Mouse (Mus musculus): ENCODE measurements around the gene Gdf3. TPM values are rescaled to one million over a fixed set of nuclear protein-coding genes. Genes with fewer than 3 reads are reported as not detected.

Gene Gdf3
- polyA plus RNA-seq, 1 experiment from 2014 or later, result not detected

DNA sequence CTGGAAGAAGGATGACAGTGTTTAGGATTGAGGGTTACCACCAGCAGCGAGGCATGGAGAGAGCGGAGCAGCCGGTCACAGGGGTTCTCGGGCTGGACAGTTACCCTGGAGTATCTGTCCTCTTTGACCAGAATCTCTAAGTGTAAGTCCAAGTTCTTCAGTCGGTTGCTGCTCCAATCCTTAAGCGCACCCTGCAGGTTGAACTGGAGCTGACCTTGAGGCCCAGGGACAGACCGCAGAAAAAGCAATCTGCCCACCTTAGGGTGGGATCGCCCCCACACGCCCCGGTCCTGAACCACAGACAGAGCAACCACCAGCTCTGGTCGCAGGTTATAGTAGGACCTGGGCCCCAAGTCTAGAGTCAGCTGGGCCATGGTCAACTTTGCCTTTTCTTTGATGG is 3.2 kb downstream of the Gdf3 start:
- Histone ChIP-seq H3K4me3 (ENCODE audit: low read depth, low read length) (no peak overlapping the region), H3K36me3 (ENCODE audit: insufficient read depth) (no peaks in the 10 kb centered on the region), H3K4me1 (ENCODE audit: insufficient read depth) (no peaks in the 10 kb centered on the region), H3K9ac (no peak overlapping the region), H3K27ac (ENCODE audit: low read depth) (no peak overlapping the region), H3K9me3 (ENCODE audit: low read depth, low read length) (no peaks in the 10 kb centered on the region), H3K27me3 (ENCODE audit: insufficient read depth, low read length) (peaks cover 3% of the 10 kb centered on the region; the same call in 1 of the 2 replicates), H3K4me2 (no peak overlapping the region)
- ATAC-seq (ENCODE audit: insufficient read depth) (no peak), DNase-seq (no peak)
- no peak for TF ChIP-seq CTCF (IDR thresholded peaks at IDR 0.05; ENCODE audit: low read depth)
- 88% methylated on average over 11 of the region's 11 CpGs for WGBS

DNA sequence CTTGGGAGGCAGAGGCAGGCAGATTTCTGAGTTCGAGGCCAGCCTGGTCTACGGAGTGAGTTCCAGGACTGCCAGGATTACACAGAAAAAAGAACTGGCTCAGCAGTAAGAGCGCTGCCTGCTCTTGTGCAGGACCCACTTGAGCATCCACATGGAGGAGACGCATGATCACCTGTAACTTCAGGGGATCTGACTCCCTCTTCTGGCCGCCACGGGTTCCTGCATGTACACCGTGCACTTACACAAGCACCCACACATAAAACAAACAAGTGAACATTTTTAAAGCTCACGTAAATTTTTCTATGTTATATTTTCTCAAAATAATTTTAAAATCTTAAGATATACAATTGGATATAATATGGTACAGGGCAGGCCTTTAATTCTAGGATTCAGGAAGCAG is 4.4 kb downstream of the Gdf3 start:
- H3K4me3 ChIP-seq (ENCODE audit: low read depth, low read length), result no peak overlapping the region
- no peak for DNase-seq
- no peak for ATAC-seq (ENCODE audit: insufficient read depth)
- peaks cover 3% of the 10 kb centered on the region; the same call in 1 of the 2 replicates for H3K27me3 ChIP-seq (ENCODE audit: insufficient read depth, low read length)
- no peaks in the 10 kb centered on the region for H3K4me1 ChIP-seq (ENCODE audit: insufficient read depth)
- H3K9ac ChIP-seq, result no peak overlapping the region
- no peak overlapping the region for H3K4me2 ChIP-seq
- WGBS, result 88% methylated on average over 8 of the region's 8 CpGs
- no peaks in the 10 kb centered on the region for H3K9me3 ChIP-seq (ENCODE audit: low read depth, low read length)
- H3K36me3 ChIP-seq (ENCODE audit: insufficient read depth), result no peaks in the 10 kb centered on the region
- no peak overlapping the region for H3K27ac ChIP-seq (ENCODE audit: low read depth)
- peak; percentile 12; the same call in 1 of the 2 replicates for TF ChIP-seq CTCF (IDR thresholded peaks at IDR 0.05; ENCODE audit: low read depth)

DNA sequence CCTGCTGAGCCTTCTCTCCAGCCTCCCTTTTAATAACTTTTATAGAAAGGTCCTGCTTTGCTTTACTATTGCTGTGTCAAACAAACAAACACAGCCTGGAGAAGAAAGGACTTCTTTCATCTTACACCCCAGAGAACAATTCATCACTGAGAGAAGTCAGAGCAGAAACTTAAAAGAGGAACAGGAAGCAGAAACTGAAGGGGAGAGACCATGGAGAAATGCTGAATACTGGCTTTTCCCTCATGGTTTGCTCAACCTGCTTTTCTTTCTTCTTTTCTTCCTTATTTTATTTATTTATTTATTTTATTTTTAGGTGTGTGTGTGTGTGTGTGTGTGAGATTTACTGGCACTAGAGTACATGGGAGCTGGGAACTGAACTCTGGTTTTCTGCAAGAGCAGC is 5.6 kb downstream of the Gdf3 start:
- H3K9ac ChIP-seq, result no peak overlapping the region
- no peak overlapping the region for H3K27ac ChIP-seq (ENCODE audit: low read depth)
- TF ChIP-seq CTCF (IDR thresholded peaks at IDR 0.05; ENCODE audit: low read depth), result no peak
- no peak overlapping the region for H3K4me3 ChIP-seq (ENCODE audit: low read depth, low read length)
- no peak overlapping the region for H3K4me2 ChIP-seq
- peaks cover 2% of the 10 kb centered on the region; the same call in 1 of the 2 replicates for H3K27me3 ChIP-seq (ENCODE audit: insufficient read depth, low read length)
- H3K9me3 ChIP-seq (ENCODE audit: low read depth, low read length), result no peaks in the 10 kb centered on the region
- H3K36me3 ChIP-seq (ENCODE audit: insufficient read depth), result no peaks in the 10 kb centered on the region
- ATAC-seq (ENCODE audit: insufficient read depth), result no peak
- DNase-seq, result no peak
- H3K4me1 ChIP-seq (ENCODE audit: insufficient read depth), result no peaks in the 10 kb centered on the region

DNA sequence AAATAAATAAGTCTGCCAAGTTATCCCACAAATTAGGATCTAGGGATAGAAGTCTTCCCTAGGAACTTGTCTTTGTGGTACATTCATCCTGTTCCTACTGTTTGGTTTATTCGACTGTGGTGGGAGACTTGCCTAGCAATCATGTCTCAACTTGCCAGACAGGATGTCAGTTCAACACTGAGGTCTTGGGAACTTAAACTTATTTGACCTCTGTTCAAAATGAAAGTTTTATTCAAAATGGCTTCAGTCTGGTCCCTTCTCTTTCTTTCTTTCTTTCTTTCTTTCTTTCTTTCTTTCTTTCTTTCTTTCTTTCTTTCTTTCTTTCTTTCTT is 6.9 kb downstream of the Gdf3 start:
- Histone ChIP-seq H3K27me3 (ENCODE audit: insufficient read depth, low read length) (no peaks in the 10 kb centered on the region), H3K36me3 (ENCODE audit: insufficient read depth) (no peaks in the 10 kb centered on the region), H3K27ac (ENCODE audit: low read depth) (peak overlapping the region; percentile 73; the same call in 1 of the 2 replicates), H3K9me3 (ENCODE audit: low read depth, low read length) (no peaks in the 10 kb centered on the region), H3K4me2 (peak overlapping the region; percentile 70), H3K9ac (peak overlapping the region; percentile 62; the same call in 1 of the 2 replicates), H3K4me3 (ENCODE audit: low read depth, low read length) (peak overlapping the region; percentile 48), H3K4me1 (ENCODE audit: insufficient read depth) (no peaks in the 10 kb centered on the region)
- no peak for TF ChIP-seq CTCF (IDR thresholded peaks at IDR 0.05; ENCODE audit: low read depth)
- 0 out of 2 replicates have a peak, but pooled peaks have one; percentile 5 for ATAC-seq (ENCODE audit: insufficient read depth)
- DNase-seq, result no peak
- WGBS, result 16% methylated on average over 1 of the region's 1 CpGs

DNA sequence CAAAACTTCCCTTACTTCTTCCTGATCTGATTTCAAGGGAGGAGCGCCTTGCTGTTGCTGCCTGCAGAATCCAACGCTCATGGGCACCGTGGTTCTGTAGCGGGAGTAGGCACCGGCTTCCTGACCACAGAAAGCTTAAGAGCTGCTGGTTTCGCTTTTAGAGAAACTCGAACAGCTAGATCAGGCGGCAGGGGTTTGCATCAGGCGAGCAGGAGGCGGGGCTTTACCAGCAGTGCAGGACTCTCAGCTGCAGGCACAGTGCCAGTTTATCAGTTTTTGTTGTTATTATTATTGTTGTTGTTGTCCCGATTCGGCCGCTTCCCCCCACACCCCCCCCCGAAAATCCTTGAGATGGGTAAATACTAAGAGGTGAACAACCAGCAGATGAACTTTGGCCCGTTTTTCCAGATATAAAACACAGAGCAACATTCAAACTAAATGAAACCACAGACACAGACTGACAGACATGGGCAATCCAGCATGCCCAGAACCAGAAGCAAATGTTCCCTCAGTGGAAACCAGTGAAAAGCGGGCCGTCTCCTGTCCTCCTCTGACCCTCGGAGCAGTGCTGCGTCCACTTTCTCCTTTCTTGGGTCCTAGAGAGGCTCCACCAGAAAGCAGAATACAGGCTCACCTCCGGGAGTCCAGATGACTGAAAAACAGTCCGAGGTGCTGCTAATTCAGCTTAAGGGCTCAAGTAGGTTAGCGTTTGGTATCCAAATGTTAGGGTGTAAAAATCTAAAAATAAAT is 7.5 kb downstream of the Gdf3 start, which contains the start of gene Apobec1:
Apobec1 (minus strand) TSS at position 203 of the 750 bp plus-strand sequence.
- H3K27ac ChIP-seq (ENCODE audit: low read depth), result peak within 1 kb of the TSS; percentile 73; the same call in 1 of the 2 replicates
- WGBS, result 3% methylated on average over 22 of the region's 22 CpGs
- DNase-seq (peak; percentile 89), ATAC-seq (ENCODE audit: insufficient read depth) (peak; percentile 92)
- no peaks in the 10 kb centered on the region for H3K4me1 ChIP-seq (ENCODE audit: insufficient read depth)
- H3K9me3 ChIP-seq (ENCODE audit: low read depth, low read length), result no peaks in the 10 kb centered on the region
- no peaks in the 10 kb centered on the region for H3K36me3 ChIP-seq (ENCODE audit: insufficient read depth)
- H3K27me3 ChIP-seq (ENCODE audit: insufficient read depth, low read length), result no peaks in the 10 kb centered on the region
- peak within 1 kb of the TSS; percentile 70 for H3K4me2 ChIP-seq
- H3K4me3 ChIP-seq (ENCODE audit: low read depth, low read length), result peak within 1 kb of the TSS; percentile 48
- H3K9ac ChIP-seq, result peak within 1 kb of the TSS; percentile 62
- TF ChIP-seq CTCF (IDR thresholded peaks at IDR 0.05; ENCODE audit: low read depth), result no peak

DNA sequence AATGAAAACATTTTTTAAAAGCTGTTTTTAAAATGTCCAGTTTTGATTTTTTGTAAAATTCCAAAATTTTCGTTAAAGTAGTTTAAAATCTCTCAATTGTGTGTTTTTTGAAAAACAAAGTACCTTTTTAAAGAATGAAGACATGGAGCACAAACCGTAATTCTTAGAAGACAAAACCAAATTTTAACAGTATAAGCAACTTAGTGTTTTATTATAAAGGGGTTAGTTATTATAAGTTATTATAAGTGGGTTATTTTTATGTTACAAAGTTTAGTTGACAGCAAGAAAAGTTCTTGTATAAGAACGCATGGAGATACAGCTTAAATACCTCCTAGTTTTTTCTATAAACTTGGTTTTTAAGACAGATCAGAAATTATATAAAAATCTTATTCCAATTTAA is 8.3 kb downstream of the Gdf3 start:
- no peaks in the 10 kb centered on the region for H3K9me3 ChIP-seq (ENCODE audit: low read depth, low read length)
- no peak for DNase-seq
- TF ChIP-seq CTCF (IDR thresholded peaks at IDR 0.05; ENCODE audit: low read depth), result no peak
- H3K27ac ChIP-seq (ENCODE audit: low read depth), result no peak overlapping the region
- no peaks in the 10 kb centered on the region for H3K27me3 ChIP-seq (ENCODE audit: insufficient read depth, low read length)
- H3K4me3 ChIP-seq (ENCODE audit: low read depth, low read length), result peak overlapping the region; percentile 48
- no peaks in the 10 kb centered on the region for H3K36me3 ChIP-seq (ENCODE audit: insufficient read depth)
- WGBS, result 81% methylated on average over 3 of the region's 3 CpGs
- ATAC-seq (ENCODE audit: insufficient read depth), result no peak
- no peaks in the 10 kb centered on the region for H3K4me1 ChIP-seq (ENCODE audit: insufficient read depth)
- H3K4me2 ChIP-seq, result peak overlapping the region; percentile 70
- H3K9ac ChIP-seq, result peak overlapping the region; percentile 62; the same call in 1 of the 2 replicates

DNA sequence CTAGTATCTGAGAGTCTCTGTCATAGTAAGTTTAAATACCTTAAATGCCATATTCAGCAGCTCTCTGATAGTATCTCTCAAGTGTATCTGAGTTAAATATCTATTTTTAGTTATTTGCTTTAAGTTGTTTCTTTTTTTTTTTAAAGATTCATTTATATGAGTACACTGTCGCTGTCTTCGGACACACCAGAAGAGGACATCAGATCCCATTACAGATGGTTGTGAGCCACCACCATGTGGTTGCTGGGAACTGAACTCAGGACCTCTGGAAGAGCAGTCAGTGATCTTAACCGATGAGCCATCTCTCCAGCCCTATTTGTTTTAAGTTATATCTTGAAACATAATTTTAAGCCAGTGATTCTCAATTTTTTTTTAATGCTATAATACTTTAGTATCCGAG is 8.9 kb downstream of the Gdf3 start:
- H3K27ac ChIP-seq (ENCODE audit: low read depth), result no peak overlapping the region
- ATAC-seq (ENCODE audit: insufficient read depth) (no peak), DNase-seq (no peak)
- TF ChIP-seq CTCF (IDR thresholded peaks at IDR 0.05; ENCODE audit: low read depth), result no peak
- no peaks in the 10 kb centered on the region for H3K9me3 ChIP-seq (ENCODE audit: low read depth, low read length)
- H3K9ac ChIP-seq, result no peak overlapping the region
- no peaks in the 10 kb centered on the region for H3K36me3 ChIP-seq (ENCODE audit: insufficient read depth)
- no peak overlapping the region for H3K4me3 ChIP-seq (ENCODE audit: low read depth, low read length)
- WGBS, result 85% methylated on average over 4 of the region's 4 CpGs
- H3K4me2 ChIP-seq, result no peak overlapping the region
- no peaks in the 10 kb centered on the region for H3K4me1 ChIP-seq (ENCODE audit: insufficient read depth)
- no peaks in the 10 kb centered on the region for H3K27me3 ChIP-seq (ENCODE audit: insufficient read depth, low read length)
